Mouse (Mus musculus): ENCODE results near the gene Cxcl12. TPM values are rescaled to one million over a fixed set of nuclear protein-coding genes. Genes with fewer than 3 reads are reported as not detected.

Gene Cxcl12
- total and polyA plus RNA-seq, 3 experiments, result 97.9 to 116 (median 101) TPM

DNA sequence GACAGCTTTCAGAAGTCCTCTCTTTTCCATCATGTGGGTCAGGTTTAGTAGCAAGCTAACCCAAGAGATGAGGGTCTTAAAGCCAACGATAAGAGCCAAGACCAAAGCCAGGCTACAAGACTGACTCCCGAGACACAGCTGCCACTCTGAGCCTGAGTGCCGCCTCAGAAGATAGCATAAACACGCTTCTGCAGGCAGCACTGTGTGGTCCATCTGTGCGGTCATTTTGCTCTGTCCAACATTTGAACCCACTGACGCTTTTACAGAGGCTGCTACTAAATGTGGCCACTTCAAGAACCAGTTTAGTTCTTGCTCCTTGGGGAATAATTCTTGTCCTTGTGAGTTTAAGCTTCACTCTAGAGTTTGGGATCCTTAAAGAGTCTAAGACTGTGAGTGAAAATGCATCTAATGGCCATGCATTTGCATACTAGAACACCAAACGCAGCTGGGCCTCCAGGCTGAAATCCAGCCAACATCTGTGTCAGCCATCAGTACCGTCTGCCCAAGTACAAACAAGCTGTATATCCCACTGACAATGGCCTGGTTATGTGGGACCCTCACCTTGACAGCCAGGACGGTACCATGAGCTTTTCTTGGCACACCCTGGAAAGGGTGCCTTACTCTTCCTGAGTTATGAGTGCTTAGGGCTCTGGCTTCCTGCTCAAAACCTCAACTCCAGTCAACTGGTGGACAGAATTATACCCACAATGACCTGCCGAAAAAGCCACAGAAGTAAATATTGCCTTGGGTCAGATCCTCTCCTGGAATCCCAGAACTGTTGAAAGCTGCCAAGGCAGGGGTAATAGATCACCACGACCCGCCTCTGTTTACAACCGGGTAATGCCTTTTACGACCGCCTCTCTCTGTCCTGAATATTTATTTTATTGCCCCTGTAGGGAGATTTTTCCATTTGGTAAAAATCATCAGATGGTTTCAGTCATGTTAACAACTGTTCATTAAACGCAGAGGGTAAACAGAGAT, 8.3 kb upstream of the Cxcl12 start:
- no peaks in the 10 kb centered on the region for H3K36me3 ChIP-seq (ENCODE audit: control insufficient read depth, insufficient read depth, low read length)
- no peaks in the 10 kb centered on the region for H3K4me1 ChIP-seq (ENCODE audit: control insufficient read depth, insufficient read depth, low read length)
- H3K27ac ChIP-seq, result no peak overlapping the region
- no peak overlapping the region for H3K9ac ChIP-seq (ENCODE audit: low read depth, low read length)
- intact Hi-C loops (cut with DNase I), result no loop called here
- WGBS, result 78% methylated on average over 16 of the region's 16 CpGs
- TF ChIP-seq CTCF (IDR thresholded peaks at IDR 0.05) (no peak), EP300 (IDR thresholded peaks at IDR 0.05; ENCODE audit: insufficient read depth, low read depth, low read length) (no peak), POLR2A (IDR thresholded peaks at IDR 0.05; ENCODE audit: insufficient read depth, low read depth, low read length) (no peak)
- no peaks in the 10 kb centered on the region for H3K79me2 ChIP-seq (replicated peaks; ENCODE audit: control insufficient read depth, insufficient read depth, low read length)
- no peak overlapping the region for H3K4me3 ChIP-seq
- no peak for DNase-seq
- no peaks in the 10 kb centered on the region for H3K27me3 ChIP-seq (ENCODE audit: control insufficient read depth, insufficient read depth, low read length)

DNA sequence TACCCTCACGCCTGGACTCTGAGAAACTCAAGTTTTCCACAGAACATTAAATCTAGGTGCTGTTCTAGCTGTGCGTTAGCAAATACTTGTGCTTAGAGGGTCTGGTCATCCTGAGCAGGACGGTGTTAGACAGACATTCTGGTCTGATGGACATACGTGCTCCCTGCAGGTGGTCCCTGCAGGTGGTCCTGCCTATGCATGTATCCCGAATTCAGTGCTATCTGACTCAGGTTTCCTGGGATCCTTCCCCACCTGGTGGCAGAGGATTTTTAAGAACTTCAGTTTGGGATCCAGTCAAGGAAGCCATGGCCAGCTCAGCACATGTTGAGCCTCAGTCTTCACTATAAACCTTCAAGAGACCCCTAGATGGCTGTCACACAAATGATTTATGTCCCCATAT, 4.8 kb upstream of the Cxcl12 start:
- TF ChIP-seq CTCF (IDR thresholded peaks at IDR 0.05) (no peak), POLR2A (IDR thresholded peaks at IDR 0.05; ENCODE audit: insufficient read depth, low read depth, low read length) (no peak), EP300 (IDR thresholded peaks at IDR 0.05; ENCODE audit: insufficient read depth, low read depth, low read length) (no peak)
- H3K9ac ChIP-seq (ENCODE audit: low read depth, low read length), result no peak overlapping the region
- no peaks in the 10 kb centered on the region for H3K36me3 ChIP-seq (ENCODE audit: control insufficient read depth, insufficient read depth, low read length)
- no peak for DNase-seq
- H3K27ac ChIP-seq, result no peak overlapping the region
- WGBS, result 77% methylated on average over 5 of the region's 5 CpGs
- intact Hi-C loops (cut with DNase I), result no loop called here
- no peaks in the 10 kb centered on the region for H3K79me2 ChIP-seq (replicated peaks; ENCODE audit: control insufficient read depth, insufficient read depth, low read length)
- no peak overlapping the region for H3K4me3 ChIP-seq
- no peaks in the 10 kb centered on the region for H3K27me3 ChIP-seq (ENCODE audit: control insufficient read depth, insufficient read depth, low read length)
- H3K4me1 ChIP-seq (ENCODE audit: control insufficient read depth, insufficient read depth, low read length), result peaks cover 6% of the 10 kb centered on the region

DNA sequence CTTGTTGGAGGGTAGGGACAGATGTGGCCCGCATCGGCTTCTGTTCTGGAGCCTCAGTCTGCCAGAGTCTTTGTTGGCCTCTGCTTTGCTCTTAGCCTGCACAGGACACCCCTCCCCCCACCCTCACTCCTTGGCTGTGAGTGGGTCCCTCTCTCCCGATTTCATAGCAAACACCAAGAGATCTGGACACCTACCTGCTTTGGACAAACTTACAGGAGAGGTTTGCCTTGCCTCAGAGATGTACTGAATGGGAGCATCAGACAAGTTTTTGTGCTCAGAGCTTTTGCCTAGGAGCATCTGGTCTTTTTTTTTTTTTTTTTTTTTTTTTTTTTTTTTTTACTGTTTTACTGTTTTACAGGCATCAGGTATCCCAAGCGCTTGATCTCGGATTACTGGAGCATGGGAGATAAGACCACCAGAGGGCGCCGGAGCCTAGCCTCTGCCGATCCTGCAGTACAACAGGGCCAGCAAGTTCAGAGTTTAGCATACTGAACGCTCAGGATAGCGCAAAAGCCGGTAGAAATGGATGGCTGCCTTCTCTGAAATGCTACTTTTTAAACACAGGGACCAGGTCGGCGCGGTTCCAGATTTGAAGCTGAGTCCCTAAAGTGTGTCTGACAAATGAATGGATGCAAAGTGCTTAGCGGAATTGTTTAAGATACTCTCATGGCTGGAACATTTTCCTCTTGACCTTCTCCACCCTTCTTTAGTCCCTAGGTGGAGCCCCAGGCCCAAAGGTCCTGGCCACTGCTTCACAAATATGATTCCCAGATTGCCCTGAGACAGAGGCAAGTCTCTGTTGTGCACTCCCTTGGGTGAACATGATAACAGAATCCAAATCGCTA, 1.5 kb upstream of the Cxcl12 start:
- intact Hi-C loops (cut with DNase I), result loop anchor here (1.0 to 5.0 kb wide), 6 partner anchors 200 to 750 kb away; no protein-coding TSS in a partner anchor
- Histone ChIP-seq H3K79me2 (replicated peaks; ENCODE audit: control insufficient read depth, insufficient read depth, low read length) (no peaks in the 10 kb centered on the region), H3K4me1 (ENCODE audit: control insufficient read depth, insufficient read depth, low read length) (peaks cover 6% of the 10 kb centered on the region), H3K27me3 (ENCODE audit: control insufficient read depth, insufficient read depth, low read length) (no peaks in the 10 kb centered on the region), H3K9ac (ENCODE audit: low read depth, low read length) (0 out of 2 replicates have a peak overlapping the region, but pooled peaks have one; percentile 18), H3K36me3 (ENCODE audit: control insufficient read depth, insufficient read depth, low read length) (no peaks in the 10 kb centered on the region), H3K27ac (peak overlapping the region; percentile 96), H3K4me3 (peak overlapping the region; percentile 7; the same call in 1 of the 2 replicates)
- 5% methylated on average over 16 of the region's 16 CpGs for WGBS
- DNase-seq, result peak; percentile 87 to 89
- TF ChIP-seq CTCF (IDR thresholded peaks at IDR 0.05) (peak; percentile 76), POLR2A (IDR thresholded peaks at IDR 0.05; ENCODE audit: insufficient read depth, low read depth, low read length) (no peak), EP300 (IDR thresholded peaks at IDR 0.05; ENCODE audit: insufficient read depth, low read depth, low read length) (peak; percentile 86)

DNA sequence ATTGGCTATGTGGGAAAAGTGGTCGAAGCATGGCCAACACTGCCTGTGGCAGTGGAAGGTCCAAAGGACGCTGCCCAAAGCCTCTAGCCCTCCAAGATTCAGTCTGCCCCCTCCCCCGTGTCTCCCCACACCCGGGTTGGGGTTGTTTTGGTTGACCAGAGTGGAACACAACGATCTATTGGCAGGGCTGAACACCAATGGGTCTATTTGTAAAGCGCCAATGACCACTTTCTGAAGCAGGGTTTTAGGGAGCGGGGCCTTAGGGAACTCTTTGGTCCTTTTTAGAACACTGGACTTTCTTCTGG, 957 bp upstream of the Cxcl12 start:
- TF ChIP-seq CTCF (IDR thresholded peaks at IDR 0.05), result no peak
- TF ChIP-seq EP300 (IDR thresholded peaks at IDR 0.05; ENCODE audit: insufficient read depth, low read depth, low read length), result no peak
- TF ChIP-seq POLR2A (IDR thresholded peaks at IDR 0.05; ENCODE audit: insufficient read depth, low read depth, low read length), result no peak
- intact Hi-C loops (cut with DNase I), result loop anchor here (1.0 to 5.0 kb wide), 6 partner anchors 200 to 750 kb away; no protein-coding TSS in a partner anchor
- peak in 1 of 2 experiments; percentile 58 for DNase-seq
- H3K79me2 ChIP-seq (replicated peaks; ENCODE audit: control insufficient read depth, insufficient read depth, low read length), result no peaks in the 10 kb centered on the region
- H3K4me3 ChIP-seq, result peak overlapping the region; percentile 7; the same call in 1 of the 2 replicates
- H3K27me3 ChIP-seq (ENCODE audit: control insufficient read depth, insufficient read depth, low read length), result no peaks in the 10 kb centered on the region
- H3K27ac ChIP-seq, result peak overlapping the region; percentile 96
- H3K36me3 ChIP-seq (ENCODE audit: control insufficient read depth, insufficient read depth, low read length), result no peaks in the 10 kb centered on the region
- 0 out of 2 replicates have a peak overlapping the region, but pooled peaks have one; percentile 18 for H3K9ac ChIP-seq (ENCODE audit: low read depth, low read length)
- peaks cover 6% of the 10 kb centered on the region for H3K4me1 ChIP-seq (ENCODE audit: control insufficient read depth, insufficient read depth, low read length)
- WGBS, result 25% methylated on average over 7 of the region's 7 CpGs

DNA sequence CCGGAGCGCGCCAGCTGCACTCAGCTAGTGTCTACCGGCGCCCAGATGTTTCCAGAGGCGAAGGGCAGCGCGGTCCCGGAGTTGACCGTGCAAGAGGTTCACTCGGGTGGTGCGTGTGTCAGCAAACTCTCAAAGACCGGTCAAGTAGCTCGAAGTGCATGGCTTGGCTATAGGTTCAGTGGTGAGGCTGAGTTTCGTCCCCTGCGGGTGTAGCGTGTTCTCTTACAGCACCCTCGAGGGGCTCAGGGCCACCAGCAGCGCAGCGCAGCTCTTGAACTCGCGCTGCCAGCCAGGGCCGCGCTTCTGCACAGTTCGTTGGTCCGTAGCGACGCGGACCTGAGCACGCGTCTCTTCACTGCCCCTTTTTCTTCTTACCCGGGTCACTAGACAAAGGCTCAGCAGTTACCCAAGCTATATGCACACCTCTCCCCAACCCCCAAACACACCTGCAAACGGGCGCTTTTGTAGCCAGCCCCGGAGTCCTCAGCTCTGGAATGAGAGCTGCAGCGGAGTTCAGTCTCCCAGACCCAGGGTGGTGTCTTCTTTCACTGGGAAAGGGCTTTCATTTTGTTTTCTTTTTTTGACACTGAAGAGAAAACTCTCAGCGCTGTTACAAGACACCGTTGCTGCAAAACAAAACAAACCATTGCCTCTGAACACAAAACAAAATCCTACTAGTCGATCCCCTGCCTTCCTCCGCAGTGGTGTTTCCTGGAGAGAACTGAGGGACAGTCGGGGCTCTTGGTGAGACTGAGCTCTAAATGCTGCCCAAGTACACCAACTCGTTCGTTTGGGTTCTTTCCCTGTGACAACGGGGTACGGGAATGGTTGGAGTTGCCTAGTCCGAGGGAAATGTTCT, 945 bp downstream of the Cxcl12 start:
- no peaks in the 10 kb centered on the region for H3K79me2 ChIP-seq (replicated peaks; ENCODE audit: control insufficient read depth, insufficient read depth, low read length)
- DNase-seq, result peak; percentile 39 to 64
- WGBS, result 4% methylated on average over 46 of the region's 46 CpGs
- H3K27ac ChIP-seq, result peak overlapping the region; percentile 96
- intact Hi-C loops (cut with DNase I), result loop anchor here (5.0 kb wide), 4 partner anchors 202 to 748 kb away; no protein-coding TSS in a partner anchor
- no peaks in the 10 kb centered on the region for H3K27me3 ChIP-seq (ENCODE audit: control insufficient read depth, insufficient read depth, low read length)
- H3K4me3 ChIP-seq, result peak overlapping the region; percentile 62
- H3K9ac ChIP-seq (ENCODE audit: low read depth, low read length), result peak overlapping the region; percentile 86
- TF ChIP-seq POLR2A (IDR thresholded peaks at IDR 0.05; ENCODE audit: insufficient read depth, low read depth, low read length), result no peak
- no peak for TF ChIP-seq EP300 (IDR thresholded peaks at IDR 0.05; ENCODE audit: insufficient read depth, low read depth, low read length)
- no peak for TF ChIP-seq CTCF (IDR thresholded peaks at IDR 0.05)
- peaks cover 7% of the 10 kb centered on the region for H3K4me1 ChIP-seq (ENCODE audit: control insufficient read depth, insufficient read depth, low read length)
- H3K36me3 ChIP-seq (ENCODE audit: control insufficient read depth, insufficient read depth, low read length), result no peaks in the 10 kb centered on the region
